Mouse (Mus musculus): Measurements from ENCODE around the gene Tmem45b.
A peak's percentile ranks its signal among the peaks of the same experiment; 100 is the strongest.
"Not testable (repeated sequence)": the region's sequence is repeated elsewhere in the genome, so short reads cannot be mapped to it uniquely, and the experiment has no call there.

Tmem45b gene

DNA sequence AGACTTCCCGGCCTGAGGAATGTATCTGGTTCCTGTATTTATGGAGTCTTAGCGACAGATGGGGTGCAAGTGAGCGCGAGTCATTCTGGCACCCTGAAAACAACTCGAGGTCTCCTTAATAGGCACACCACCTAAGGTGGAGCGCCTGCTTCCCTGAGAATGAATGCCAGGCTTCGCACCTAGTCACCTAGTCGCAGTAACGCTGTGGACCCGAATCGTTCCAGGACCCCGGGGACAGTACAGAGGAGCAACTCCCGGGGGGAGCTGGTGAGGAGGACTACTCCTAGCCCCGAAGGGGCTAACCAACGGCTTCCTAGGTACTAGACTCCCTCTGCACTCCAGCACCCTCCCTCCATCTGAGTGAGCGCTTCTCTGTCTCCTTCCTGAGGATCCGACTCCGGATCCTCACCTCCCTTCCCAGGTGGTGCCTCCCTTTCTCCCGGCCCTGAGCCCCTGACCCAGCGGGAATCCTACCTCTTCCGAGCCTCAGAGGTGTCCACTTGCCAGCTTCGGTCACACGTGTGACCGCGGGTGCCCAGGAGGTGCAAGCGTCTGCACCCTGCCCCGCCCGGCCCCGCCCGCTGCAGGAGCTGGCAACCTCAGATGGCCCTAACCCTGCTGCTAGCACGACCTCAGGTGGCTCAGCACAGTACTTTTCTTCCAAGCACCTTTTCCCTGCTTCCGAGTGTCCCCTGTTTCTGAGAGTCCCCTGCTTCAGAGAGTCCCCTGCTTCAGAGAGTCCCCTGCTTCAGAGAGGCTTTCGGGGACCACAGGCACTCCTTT, at the start of gene Tmem45b:
TSS of gene Tmem45b (minus strand) at position 771 of the 783 bp plus-strand sequence.
- DNase-seq: no peak

DNA sequence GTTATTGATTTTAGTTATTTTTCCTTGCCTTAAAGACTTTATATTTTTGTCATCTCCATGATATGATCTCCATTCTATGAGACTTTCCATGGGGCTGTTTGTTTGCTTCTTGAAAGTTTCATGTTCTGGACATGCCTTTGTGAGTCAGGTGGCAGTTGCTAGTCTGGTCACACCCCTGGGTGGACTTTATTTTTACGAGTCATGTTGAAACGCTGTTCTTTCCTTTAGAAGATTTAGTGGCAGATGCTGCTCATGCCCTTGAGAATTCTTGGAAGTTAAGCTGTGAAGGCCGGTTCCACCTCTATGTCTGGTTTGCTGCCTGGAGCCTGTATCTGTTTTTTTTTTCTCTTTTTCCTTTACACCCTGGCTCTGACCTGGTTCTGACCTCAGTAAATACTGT, 43.9 kb upstream of the Tmem45b start:
- DNase-seq: no peak

DNA sequence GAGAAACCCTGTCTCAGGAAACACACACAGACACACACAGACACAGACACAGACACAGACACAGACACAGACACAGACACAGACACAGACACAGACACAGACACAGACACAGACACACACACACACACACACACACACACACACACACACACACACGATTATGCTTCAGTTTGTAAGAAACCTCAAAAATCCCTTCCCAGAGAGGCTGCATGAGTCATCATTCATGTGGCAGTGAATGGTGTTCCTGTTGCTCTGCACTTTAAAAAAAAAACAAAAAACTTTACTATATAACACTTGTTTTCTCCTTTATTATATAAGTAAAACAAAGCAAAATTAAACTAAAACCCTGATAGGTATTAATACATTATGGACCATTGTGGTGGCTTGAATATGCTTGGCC, 37.0 kb upstream of the Tmem45b start:
- DNase-seq: not testable (repeated sequence)

DNA sequence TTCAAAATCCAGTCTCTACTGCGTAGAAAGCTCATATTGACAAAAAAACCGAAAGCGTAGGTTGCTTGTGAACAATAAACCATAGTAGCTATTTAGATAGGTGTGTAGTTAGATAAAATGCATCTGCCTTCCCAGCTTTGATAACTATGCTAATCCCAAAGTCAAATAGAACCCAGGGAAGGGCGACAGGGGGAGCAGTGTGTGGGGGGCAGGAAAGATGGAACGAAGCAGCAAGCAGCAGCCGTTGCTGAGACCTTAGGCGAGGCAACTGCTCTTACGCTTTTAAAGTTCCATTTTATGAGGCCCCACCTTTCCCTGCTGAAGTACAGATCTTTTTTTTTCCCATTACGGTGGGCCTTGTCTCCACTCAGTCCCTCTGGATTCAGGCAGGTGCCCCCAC, 1.1 kb downstream of the Tmem45b start:
- DNase-seq: no peak

DNA sequence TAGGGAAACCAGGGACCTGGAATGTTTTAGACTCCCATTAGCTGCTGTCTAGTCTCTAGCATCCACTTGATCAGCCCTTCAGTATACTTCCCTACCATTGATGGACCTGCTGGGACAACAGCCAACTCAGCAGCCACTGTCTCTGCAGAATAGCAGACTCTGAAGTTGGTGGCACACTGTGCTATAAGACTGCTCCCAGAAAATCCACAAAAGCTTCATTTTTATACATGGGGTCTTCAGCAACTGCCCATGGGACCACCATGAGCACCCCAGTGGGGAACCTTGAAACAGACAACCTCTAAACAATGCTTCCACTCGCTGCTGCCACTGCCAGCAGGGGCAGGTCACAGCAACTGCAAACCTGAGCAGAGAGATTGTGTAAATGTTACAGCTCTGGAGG, 9.9 kb downstream of the Tmem45b start:
- no peak for DNase-seq

DNA sequence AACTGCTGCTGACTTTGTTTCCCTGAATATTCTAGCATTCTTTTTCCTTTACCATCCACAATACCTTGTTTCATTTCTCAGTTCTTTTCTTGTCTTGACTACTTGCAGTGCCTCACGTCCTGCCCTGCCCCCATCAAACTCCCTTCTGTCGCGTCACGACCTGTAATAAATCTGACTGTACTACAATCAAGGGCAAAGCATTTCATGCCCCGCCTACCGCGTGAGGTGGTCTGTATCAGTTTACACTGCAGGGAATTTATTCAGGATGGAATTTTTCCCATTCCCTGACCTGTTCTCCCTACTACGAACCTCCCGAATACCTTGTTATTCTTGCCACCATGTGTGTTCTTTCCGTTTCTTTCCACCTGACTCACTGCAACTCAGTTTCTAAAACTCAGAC, 12.1 kb downstream of the Tmem45b start:
- no peak for DNase-seq

DNA sequence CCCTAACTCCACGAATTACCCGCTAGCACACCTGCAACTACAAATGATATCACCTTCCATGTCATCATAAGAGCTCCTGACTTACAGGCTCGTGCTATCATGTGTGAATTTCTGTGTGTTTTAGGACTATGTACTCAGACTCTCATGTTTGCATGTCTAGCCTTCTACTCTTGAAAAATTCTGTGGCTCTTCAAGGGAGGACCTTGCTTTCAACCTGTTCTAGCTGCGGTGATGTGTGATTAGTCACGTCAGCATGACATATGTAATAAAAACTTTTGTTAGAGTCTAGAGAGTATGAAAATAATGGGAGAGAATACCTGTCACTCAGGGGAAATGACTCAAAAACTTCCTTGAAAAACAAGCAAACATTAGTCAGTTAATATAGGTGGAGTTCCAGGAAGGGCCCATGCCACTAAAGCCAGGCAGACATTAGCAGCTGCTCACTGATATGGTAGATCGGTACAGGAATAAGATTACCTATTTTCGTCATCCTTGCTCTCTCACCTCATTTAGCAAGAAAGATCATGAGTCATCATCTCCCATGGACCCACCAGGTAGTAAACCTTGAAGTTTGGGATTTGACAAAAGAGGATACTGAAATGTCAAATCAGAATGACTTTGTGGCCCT, 15.0 kb downstream of the Tmem45b start:
- DNase-seq: no peak

DNA sequence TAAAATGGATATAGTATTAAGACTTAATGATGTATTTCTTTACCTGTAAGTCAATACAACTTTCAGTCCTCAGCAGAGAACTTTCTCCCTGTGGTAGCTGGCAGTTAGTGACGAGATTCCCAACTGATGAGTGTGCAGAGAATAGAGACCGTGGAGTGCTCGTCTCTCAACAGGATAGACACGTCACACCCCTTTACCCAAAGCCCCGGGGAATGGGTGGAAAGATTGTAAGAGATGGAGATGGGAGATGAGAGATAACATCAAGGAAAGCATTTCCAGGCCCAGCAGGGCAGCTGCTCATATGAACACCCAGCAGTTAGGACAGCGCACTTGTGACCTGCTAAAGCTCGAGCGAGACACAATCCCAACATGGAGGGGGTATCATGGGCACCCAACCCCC, 20.0 kb downstream of the Tmem45b start:
- no peak for DNase-seq

DNA sequence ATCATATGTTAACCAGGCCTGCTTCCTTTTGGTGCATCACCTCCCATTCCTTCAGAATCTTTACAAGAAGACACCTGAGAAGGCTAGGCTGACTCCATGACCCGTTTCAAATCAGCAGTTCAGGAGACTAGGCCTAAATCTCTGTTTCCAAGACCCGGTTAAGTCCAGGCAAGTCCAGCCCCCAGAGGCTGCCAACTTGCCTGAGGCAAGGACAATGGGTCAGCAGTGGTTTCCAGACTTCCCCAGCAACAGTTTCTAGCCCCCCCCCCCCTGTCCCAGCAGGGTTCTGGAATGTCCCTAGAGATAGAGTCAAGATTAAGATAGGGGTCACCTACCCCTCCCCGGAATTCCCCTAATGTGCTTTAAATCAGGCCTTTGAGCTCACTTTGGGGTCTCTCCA, 22.8 kb downstream of the Tmem45b start:
- DNase-seq: no peak

DNA sequence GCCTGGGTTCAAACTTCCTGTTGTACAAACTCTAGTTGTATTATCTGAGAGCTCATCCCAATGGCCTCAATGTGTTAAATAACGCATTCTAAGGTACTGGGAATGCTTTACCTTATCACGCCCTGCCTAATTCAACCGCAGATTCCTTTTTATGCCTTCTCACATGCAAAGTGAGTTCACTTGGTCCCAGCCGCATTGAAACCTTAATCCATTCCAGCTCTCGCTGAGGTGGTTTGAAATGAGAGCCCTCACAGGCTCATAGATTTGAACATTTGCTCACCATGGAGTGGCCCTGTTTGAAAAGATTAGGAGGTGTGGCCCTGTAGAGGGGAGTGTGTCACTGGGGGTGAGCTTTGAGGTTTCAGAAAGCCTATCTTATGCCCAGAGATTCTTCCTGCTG, 23.9 kb downstream of the Tmem45b start:
- no peak for DNase-seq

DNA sequence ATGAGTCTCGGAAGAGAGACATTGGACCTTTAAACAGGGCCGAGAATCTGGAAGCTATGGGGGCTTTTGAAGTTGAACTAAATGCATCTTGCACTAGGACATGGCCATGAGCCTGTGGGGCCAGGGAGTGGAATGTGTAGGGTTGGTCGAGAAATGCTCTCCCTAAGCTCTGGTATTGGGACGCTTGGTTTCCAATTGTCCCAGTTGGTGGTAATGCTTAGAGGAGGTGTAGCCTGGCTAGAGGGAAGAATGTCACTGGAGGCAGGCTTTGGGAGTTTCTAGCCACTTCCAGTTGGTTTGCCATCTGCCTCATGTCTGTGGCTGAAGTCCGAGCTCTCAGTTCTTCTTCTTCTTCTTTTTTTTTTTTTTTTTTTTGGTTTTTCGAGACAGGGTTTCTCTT, 24.9 kb downstream of the Tmem45b start:
- DNase-seq: no peak

DNA sequence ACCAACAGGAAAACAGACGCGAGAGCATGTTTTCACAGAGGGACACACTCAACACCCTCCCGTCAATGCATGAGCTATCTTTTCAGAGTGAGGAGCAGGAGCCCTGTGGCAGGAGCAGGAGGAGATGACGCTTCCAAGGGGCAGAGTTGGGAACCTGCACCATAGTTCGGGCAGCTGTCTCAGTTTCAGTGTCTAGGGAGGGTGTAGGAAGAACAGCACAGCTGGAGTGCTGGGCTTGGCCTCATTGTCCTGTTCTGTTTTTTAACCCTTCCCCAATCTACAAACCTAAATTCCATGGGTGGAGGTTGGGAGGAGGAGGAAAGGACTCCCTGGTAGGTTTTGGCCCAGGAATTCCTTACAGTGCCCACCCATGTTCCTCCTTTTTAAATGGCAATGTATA, 25.4 kb downstream of the Tmem45b start:
- no peak for DNase-seq

DNA sequence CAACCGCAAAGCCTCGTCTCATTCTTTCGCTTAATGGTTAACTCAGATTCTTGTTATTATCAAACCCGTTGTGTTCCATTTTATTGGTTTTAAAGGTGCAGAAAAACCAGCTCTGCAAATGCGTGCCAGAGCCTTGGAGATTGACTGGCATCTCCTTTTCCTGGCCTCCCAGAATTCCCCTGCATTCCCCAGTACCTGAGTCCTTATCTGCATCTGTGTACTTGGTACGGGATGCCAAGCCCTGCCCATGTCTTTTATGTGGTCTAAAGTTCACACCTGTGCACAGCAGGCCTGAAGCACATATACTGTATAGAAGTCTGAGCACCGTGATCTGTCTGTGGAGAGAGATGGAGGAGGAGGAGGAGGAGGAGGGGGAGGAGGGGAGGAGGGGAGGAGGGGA, 26.4 kb downstream of the Tmem45b start:
- no peak for DNase-seq

DNA sequence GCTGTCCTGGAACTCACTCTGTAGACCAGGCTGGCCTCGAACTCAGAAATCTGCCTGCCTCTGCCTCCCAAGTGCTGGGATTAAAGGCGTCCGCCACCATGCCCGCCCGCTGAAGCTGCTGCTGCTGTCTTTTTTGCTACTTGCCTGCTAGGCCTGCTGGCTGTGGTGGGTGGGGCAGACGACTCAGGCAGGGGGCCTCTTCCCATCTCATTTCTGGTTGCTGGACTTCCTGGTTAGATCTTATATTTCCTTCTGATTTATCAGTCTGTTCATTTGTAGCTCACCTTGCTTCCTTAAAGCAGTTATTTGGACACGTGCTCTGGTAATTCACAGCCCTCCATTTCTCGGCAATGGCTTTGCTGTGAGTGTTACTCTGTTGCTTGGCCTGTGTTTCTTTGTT, 28.8 kb downstream of the Tmem45b start:
- no peak for DNase-seq

DNA sequence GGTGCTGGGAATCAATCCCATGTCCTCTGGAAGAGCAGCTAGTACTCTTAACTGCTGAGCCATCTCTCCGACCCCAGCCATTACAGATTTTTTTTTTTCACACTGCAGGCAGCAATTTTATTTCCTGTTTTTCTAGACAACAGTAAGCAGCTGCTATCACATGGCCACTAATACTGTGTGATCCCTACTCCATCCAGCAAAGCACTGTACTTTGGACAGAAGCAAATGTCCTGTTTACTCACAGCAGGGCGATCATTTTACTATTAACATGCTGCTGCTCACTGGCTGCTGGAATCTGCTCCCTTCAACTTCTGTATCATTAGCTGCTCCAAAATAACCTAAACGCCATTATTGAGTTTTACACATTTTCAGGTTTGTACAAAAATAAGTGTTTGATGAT, 30.8 kb downstream of the Tmem45b start:
- DNase-seq: no peak

DNA sequence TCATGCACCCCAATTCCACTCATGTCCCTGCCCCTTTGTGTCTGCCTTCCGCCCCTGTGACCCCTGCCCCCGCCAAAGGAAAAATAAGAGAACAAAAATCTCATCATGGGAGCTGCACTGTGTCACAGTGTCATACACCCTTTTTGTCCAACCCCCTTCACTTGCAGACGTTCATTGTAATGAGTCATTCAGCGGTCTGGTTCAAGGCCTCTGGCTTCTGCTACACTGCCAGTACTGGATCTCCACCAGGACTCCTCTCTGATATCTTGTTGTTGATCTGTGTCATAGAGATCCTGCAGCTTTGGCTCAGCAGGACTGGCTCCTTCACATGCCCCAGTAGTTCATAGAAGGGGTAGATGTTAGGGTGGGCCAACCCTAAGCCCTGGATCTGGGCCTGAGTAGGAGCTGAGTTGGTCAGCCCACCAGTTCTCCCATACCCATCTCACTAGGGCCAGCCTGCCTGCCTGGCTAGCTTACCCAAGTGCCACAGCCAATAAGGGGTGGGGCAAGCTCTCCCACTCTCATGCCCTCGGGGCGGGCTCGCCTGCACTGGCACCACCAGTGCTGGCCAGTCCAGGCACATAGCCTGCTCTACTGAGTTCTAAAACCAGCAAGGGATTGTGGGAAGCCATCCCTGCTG, 31.8 kb downstream of the Tmem45b start:
- no peak for DNase-seq

DNA sequence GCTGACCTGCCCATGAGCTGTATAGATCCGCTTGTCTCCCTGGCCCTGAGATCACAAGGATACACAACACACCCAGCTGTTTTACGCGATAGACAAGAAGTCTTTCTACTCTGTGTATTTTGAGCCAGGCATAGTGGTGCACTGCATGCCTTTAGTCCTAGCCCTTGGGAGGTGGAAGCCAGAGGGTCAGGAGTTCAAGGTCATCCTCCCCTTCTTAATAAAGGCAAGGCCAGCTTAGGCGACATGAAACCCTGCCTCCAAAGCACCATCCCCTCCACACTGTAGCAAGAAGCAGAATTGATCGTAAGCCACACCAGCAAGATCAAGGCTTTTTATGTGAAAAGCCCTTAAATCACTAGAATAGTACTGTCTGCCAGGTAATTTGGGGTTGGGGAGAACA, 32.5 kb downstream of the Tmem45b start:
- no peak for DNase-seq

DNA sequence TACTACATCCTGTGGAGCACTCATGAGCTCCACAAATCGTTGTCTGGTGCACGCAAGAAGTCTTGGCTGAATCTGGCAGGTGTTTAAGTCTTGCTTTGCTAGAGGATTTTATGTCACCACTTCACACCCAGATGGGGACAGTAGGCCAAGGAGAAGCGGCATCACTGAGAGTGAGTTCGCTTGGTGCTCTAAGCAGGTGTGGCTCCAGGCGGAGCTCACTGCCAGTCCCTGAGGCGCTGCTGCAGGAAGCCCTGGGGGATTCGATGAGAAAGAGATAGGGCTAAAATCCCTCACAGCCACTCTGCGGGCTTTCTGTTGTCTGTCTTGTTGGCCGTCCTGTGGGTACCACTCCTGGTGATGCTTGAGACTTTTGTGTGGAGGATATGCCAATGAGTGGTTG, 34.3 kb downstream of the Tmem45b start:
- no peak for DNase-seq

DNA sequence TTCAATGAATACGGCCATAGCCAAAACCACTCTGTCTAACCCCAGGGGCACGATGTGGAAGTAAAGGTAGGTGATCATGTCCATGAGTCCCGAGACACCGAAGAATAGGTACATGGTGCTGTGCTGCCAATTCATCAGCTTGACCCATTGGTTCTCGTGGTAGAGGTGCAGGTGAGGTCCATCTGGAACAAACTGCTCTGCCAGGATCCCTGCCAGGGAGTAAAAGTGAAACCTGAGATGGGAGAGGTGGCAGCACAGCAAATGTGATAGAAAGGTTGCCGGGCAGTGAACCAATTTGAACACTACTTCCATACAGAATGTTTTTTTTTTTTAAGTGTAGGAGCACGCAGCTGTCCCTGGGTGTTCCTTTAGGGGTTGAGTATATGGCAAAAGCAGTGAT, 35.3 kb downstream of the Tmem45b start:
- DNase-seq: no peak

DNA sequence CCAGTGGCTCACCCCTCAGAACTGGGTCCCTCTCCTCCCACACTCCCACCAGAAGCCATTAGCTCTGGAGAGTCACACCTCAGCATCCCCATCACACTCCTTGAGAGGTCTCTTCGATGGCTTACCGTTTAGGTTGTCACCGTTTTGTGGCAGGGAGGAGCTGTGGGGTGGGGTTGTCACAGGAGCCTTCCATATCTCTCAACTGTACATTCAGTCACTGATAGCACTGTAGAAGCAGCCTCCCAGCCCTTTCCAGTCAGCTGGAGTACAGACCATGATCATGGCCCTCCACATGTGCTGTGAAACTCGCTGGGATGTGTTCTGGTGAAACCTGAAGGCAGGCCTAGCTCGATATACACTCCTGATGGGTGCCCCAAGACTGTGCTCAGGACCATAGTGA, 42.1 kb downstream of the Tmem45b start:
- no peak for DNase-seq

DNA sequence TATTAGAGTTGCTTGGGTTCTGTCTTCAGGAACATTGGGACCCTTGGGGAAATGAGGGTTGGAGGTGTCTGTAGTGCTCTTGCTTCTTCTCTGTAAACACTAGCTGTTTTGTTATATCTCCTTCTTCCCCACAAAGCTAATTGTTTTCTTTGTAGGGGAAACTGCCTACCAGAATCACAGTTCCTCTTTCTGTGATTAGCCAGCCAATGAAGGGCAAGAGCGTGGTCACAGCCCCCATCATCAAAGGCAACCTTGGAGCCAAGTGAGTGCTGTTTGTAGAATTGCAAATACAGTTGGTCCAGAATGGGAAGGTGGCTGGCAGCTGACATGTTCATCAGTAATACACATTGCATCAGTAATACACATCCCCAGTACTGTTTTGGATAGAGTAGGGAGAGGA, 45.4 kb downstream of the Tmem45b start:
- no peak for DNase-seq

DNA sequence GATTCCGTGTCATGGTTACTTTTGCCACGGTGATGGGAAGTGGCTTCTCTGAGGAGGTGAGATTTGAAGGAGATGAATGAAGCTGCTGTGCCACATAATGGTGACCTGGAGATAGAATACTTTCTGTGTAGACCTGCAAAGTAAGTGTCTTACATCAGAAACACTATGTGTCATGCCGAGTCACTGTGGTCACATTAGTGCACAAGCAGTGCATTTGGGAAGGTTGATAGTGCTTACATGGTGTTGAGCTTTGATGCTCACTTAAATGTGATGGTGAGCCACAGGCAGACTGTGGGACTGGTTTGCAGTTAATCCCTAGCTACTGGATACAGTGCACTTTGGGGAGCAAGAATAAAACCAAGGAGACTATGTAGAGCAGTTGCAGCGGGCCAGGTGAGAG, 52.1 kb downstream of the Tmem45b start:
- no peak for DNase-seq

DNA sequence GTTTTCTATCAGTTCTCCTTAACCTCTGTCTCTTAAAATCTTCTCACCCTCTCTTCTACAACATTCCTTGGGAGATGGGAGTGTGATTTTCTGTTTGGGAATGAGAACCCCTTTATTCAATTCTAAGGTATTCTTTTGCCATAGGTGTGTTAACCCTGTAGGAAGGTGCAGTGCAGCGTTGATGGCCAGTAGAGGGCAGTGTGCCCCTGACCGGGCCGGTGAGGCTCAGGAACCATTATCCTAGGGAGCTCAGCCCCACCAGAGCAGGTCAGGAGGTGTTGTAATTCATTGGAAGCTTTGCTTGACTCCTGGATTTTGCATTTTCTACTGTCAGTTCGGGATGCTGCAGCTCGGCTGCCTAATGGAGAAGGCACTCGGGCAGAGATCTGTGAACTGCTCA, 59.0 kb downstream of the Tmem45b start:
- no peak for DNase-seq

DNA sequence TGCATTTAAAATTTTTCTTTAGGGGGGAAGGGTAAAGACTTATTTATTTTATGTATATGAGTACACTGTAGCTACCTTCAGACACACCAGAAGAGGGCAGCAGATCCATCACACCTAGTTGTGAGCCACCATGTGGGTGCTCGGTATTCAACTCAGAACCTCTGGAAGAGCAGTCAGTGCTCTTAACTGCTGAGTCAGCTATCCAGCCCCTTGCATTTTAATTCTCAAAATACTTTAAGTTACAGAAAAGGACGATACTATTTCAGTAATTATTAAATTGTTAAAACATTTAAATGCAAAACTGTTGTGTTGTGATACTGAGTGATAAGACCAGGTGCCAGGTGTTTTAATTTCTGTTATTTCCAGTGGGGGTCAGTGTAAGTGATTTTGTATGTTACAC, 60.0 kb downstream of the Tmem45b start:
- no peak for DNase-seq

DNA sequence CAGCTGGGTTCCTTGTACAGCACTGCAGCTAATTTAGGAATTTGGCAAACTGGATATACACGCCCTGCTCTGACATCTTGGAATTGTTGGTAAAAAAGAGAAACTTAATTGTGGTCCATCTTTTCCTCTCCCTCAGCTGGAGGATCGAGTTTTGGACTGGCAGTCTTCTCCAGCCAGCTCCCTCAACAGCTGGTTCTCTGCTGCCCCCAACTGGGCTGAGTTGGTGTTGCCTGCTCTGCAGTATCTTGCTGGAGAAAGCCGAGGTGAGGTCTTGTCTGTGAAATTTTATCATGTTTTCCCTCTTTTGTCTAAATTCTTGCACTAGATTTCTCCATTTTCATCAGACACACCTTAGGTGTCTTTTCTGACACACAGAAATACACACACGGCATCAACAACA, 63.8 kb downstream of the Tmem45b start:
- peak; percentile 61 for DNase-seq
